Mouse (Mus musculus) lung, adult 2 months (tissue): Measurements from ENCODE around the gene Ly6g6c. TPM values are rescaled to one million over a fixed set of nuclear protein-coding genes. Genes with fewer than 3 reads are reported as not detected.

ENCODE experiments used
- DNase-seq: peaks from one replicate; pipeline ENCODE4 v3.0.0; 2022
- H3K4me1 ChIP-seq: fragments of 200-500 bp; 2 replicates; pipeline ENCODE4 v1.6.1; 2011; ENCODE audit warnings: low read length; ENCODE audit not compliant: control insufficient read depth, insufficient read depth
- H3K4me3 ChIP-seq: fragments of 200-500 bp; replicated peaks from 2 replicates; pipeline ENCODE3; 2011; ENCODE audit warnings: low read depth, mild to moderate bottlenecking, control low read depth, low read length; ENCODE audit errors: extremely low read depth
- CTCF ChIP-seq: fragments of 200-500 bp; IDR thresholded peaks from 2 replicates; pipeline ENCODE4 v1.5.1; 2011; ENCODE audit warnings: mild to moderate bottlenecking, low read length, control low read depth; ENCODE audit not compliant: insufficient read depth
- POLR2A ChIP-seq: fragments of 200-500 bp; IDR thresholded peaks from 2 replicates; pipeline ENCODE4 v1.6.1; 2011; ENCODE audit warnings: low read depth, mild to moderate bottlenecking, control low read depth, low read length, borderline replicate concordance; ENCODE audit errors: extremely low read depth
- WGBS: fragments of 180-500 bp; shearing (Covaris S2); methylation state at CpG from one replicate; pipeline ENCODE4 v1.1.7; 2018; 5-methylcytosine and 5-hydroxymethylcytosine counted together
- polyA plus RNA-seq: library from polyadenylated mRNA; depleted of rRNA; stranded (reverse); fragments of >200 nt; gene quantifications from 2 replicates; pipeline ENCODE4 v1.2.3, GENCODE M21; 2012

Gene Ly6g6c
- polyA plus RNA-seq, 1 experiment: 90.0 TPM

GRCm38 (mm10) chr17:35080248-35080647, 15.1 kb downstream of the Ly6g6c start:
- TF ChIP-seq POLR2A (no peak), CTCF (no peak)
- H3K4me3 ChIP-seq: no peak overlapping the region
- 59% methylated on average over 6 of the region's 6 CpGs for WGBS
- DNase-seq: no peak
- H3K4me1 ChIP-seq: no peaks in the 10 kb centered on the region; the same call in none of the 2 replicates

GRCm38 (mm10) chr17:35080710-35081109, 15.5 kb downstream of the Ly6g6c start:
- Histone ChIP-seq H3K4me1 (no peaks in the 10 kb centered on the region; the same call in none of the 2 replicates), H3K4me3 (no peak overlapping the region)
- TF ChIP-seq POLR2A (no peak), CTCF (no peak)
- 88% methylated on average over 4 of the region's 4 CpGs for WGBS
- DNase-seq: no peak

GRCm38 (mm10) chr17:35082841-35083576, 17.8 kb downstream of the Ly6g6c start:
- TF ChIP-seq POLR2A: no peak
- no peak for TF ChIP-seq CTCF
- Histone ChIP-seq H3K4me1 (no peaks in the 10 kb centered on the region; the same call in 1 of the 2 replicates), H3K4me3 (no peak overlapping the region)
- no peak for DNase-seq
- WGBS: 90% methylated on average over 16 of the region's 16 CpGs

GRCm38 (mm10) chr17:35083929-35084497, 18.8 kb downstream of the Ly6g6c start:
- WGBS: 62% methylated on average over 3 of the region's 3 CpGs
- Histone ChIP-seq H3K4me1 (no peaks in the 10 kb centered on the region), H3K4me3 (no peak overlapping the region)
- no peak for TF ChIP-seq POLR2A
- no peak for TF ChIP-seq CTCF
- DNase-seq: no peak

- WGBS: 49% methylated on average over 7 of the region's 7 CpGs
- Histone ChIP-seq H3K4me3 (no peak within 1 kb of the TSS), H3K4me1 (peaks cover 4% of the 10 kb centered on the region; the same call in 1 of the 2 replicates)
- DNase-seq: no peak
- no peak for TF ChIP-seq POLR2A
- no peak for TF ChIP-seq CTCF
Observed at GRCm38 (mm10) chr17:35085208-35085865, 20.1 kb downstream of the Ly6g6c start, which contains the start of gene Ly6g6f. Ly6g6f (minus strand) TSS chr17:35085610.

GRCm38 (mm10) chr17:35088151-35088550, 23.0 kb downstream of the Ly6g6c start:
- WGBS: 30% methylated on average over 2 of the region's 2 CpGs
- no peak for DNase-seq
- Histone ChIP-seq H3K4me1 (peaks cover 11% of the 10 kb centered on the region), H3K4me3 (no peak overlapping the region)
- TF ChIP-seq CTCF (no peak), POLR2A (no peak)

- TF ChIP-seq CTCF (no peak), POLR2A (peak; percentile 87; the same call in 1 of the 2 replicates)
- 3% methylated on average over 67 of the region's 67 CpGs for whole genome bisulfite sequencing
- Histone ChIP-seq H3K4me3 (peak within 1 kb of the TSS; percentile 95), H3K4me1 (peaks cover 11% of the 10 kb centered on the region)
- peak; percentile 94 for DNase-seq
Observed at GRCm38 (mm10) chr17:35088825-35089644, 23.8 kb downstream of the Ly6g6c start, which contains the start of gene Abhd16a. Abhd16a (plus strand) TSS chr17:35089263.

- TF ChIP-seq POLR2A (no peak), CTCF (no peak)
- peak; percentile 29 for DNase-seq
- peak overlapping the region; percentile 52 for H3K4me3 ChIP-seq
- 42% methylated on average over 8 of the region's 8 CpGs for WGBS
- peaks cover 11% of the 10 kb centered on the region for H3K4me1 ChIP-seq
Observed at GRCm38 (mm10) chr17:35090166-35090932, 25.2 kb downstream of the Ly6g6c start.
